Mouse (Mus musculus) intestine, postnatal 0 days (tissue): ENCODE measurements at regions not wholly inside any gene's neighbourhood (a gene's known extent, or its start where the extent isn't known, plus 50 kb on each side); places are given as distances from the start of the nearest gene placed in this dataset.

Experiments used
- ATAC-seq: fragments of 200-750 bp; cut with Nextera tagmentation; 2 replicates; pipeline ENCODE4 v1.8.0; 2017; ENCODE audit warnings: mild to moderate bottlenecking, moderate TSS enrichment, moderate library complexity
- H3K27ac ChIP-seq: fragments of 300-500 bp; sonication (generic); 2 replicates; pipeline ENCODE4 v1.5.1; 2014; ENCODE audit warnings: mild to moderate bottlenecking, low read depth, low read length, moderate library complexity
- H3K27me3 ChIP-seq: fragments of 300-500 bp; sonication (generic); replicated peaks from 2 replicates; pipeline ENCODE4 v1.6.1; 2014; ENCODE audit warnings: low read length, mixed read lengths; ENCODE audit not compliant: control insufficient read depth, insufficient read depth
- H3K36me3 ChIP-seq: fragments of 300-500 bp; sonication (generic); 2 replicates; pipeline ENCODE4 v1.6.1; 2014; ENCODE audit warnings: mild to moderate bottlenecking, moderate library complexity; ENCODE audit not compliant: control insufficient read depth, insufficient read depth
- H3K4me1 ChIP-seq: fragments of 300-500 bp; sonication (generic); replicated peaks from 2 replicates; pipeline ENCODE4 v1.6.1; 2014; ENCODE audit warnings: antibody characterized with exemption, low read length, mixed read lengths; ENCODE audit not compliant: control insufficient read depth, insufficient read depth
- H3K4me2 ChIP-seq: fragments of 300-500 bp; sonication (generic); replicated peaks from 2 replicates; pipeline ENCODE4 v1.6.1; 2014; ENCODE audit warnings: low read depth, mild to moderate bottlenecking, moderate library complexity
- H3K4me3 ChIP-seq: fragments of 300-500 bp; sonication (generic); 2 replicates; pipeline ENCODE4 v1.5.1; 2014; ENCODE audit warnings: low read depth, low read length
- H3K9ac ChIP-seq: fragments of 300-500 bp; sonication (generic); 2 replicates; pipeline ENCODE4 v1.6.1; 2014; ENCODE audit warnings: mild to moderate bottlenecking, low read depth, low read length
- H3K9me3 ChIP-seq: fragments of 300-500 bp; sonication (generic); 2 replicates; pipeline ENCODE4 v1.6.1; 2016; ENCODE audit warnings: mixed run types; ENCODE audit not compliant: control insufficient read depth
- CTCF ChIP-seq: sonication (generic); IDR thresholded peaks from 2 replicates; pipeline ENCODE4 v1.5.1; 2016; ENCODE audit warnings: low read depth, mild to moderate bottlenecking, control low read depth, antibody characterized with exemption, moderate library complexity
- WGBS: fragments of 180-500 bp; shearing (Covaris S2); extraction: QIAGEN DNeasy Blood & Tissue Kit; methylation state at CpG from one replicate; pipeline ENCODE4 v1.1.7; 2014; 5-methylcytosine and 5-hydroxymethylcytosine counted together

DNA sequence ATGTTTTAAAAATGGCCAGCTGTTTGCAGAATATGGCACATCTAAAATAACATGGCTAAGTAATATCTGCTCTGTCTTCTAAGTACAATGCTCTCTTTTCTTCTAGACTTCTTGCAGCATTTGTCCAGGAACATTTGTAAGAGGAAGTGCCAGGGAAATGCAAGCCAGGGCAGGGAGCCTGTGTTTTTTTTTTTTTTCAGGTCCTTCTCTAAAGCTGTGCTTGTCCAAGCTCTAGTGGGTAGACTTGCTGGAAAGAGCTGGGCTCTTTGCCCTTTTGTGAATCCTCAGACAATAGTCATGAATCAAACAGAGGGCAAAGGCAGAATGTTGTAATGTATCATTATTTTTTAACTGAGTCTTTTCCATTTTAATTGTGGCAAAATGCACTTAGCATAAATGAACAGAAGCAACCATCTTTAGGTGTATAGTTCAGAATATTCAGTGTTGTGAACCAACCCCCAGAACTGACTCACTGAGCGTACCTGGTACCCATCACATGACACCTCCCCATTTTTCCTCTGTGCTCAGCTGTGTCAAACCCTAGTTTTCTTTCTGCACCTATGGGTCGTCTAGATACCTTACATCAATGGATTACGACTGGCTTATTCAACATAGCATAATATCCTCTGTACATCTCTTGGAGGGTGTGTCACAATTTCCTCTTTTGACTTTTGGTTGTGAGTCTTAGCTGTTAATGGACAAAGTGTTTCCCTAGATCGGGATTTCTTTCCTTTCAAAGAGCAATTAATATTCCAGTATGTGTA, 160.5 kb upstream of the 4933402D24Rik start:
- Histone ChIP-seq H3K27me3 (no peaks in the 10 kb centered on the region), H3K27ac (no peak overlapping the region), H3K36me3 (no peaks in the 10 kb centered on the region), H3K4me2 (no peak overlapping the region), H3K4me1 (no peaks in the 10 kb centered on the region), H3K9ac (no peak overlapping the region), H3K4me3 (no peak overlapping the region), H3K9me3 (no peaks in the 10 kb centered on the region)
- no peak for ATAC-seq
- 84% methylated on average over 4 of the region's 4 CpGs for WGBS
- TF ChIP-seq CTCF: no peak

DNA sequence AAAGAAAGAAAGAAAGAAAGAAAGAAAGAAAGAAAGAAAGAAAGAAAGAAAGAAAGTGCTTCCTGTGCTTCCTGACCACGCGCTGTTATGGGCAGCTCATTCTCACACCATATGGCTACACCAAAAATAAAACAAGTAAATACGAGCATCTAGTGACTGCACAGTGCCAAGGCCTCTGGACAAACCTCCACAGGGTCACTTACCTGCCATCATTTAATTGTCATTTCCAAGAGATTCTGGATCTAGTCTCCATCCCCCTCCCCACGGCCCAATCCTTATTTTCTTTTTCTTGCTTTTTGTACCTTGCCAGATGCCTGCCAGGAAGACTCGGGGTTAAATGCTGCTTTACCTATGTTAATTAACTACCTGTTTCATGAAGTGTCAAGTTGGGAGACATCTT, 159.8 kb upstream of the 4933402D24Rik start:
- Histone ChIP-seq H3K36me3 (no peaks in the 10 kb centered on the region), H3K9ac (no peak overlapping the region), H3K4me1 (no peaks in the 10 kb centered on the region), H3K27me3 (no peaks in the 10 kb centered on the region), H3K9me3 (no peaks in the 10 kb centered on the region), H3K27ac (no peak overlapping the region), H3K4me3 (no peak overlapping the region), H3K4me2 (no peak overlapping the region)
- no peak for ATAC-seq
- WGBS: 79% methylated on average over 5 of the region's 5 CpGs
- no peak for TF ChIP-seq CTCF

DNA sequence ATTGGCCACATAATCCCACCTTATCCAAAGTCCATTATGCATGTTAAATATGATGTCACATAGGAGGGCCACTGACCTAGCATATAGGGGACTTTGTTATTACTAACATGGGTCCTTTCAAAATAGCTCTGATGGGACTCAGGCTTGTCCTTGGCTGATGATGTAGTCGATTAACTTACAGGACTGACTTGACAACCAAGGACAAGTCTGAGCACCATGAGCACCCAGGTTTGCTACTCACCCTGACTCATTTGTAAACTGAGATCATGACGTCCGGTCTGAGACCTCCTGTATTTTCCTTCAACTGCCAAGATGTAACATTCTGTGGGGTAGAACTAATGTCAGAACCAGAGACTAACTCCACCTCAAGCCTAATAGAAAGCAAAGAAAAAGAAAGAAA, 159.3 kb upstream of the 4933402D24Rik start:
- Histone ChIP-seq H3K9me3 (no peaks in the 10 kb centered on the region), H3K4me1 (no peaks in the 10 kb centered on the region), H3K27ac (no peak overlapping the region), H3K4me2 (no peak overlapping the region), H3K4me3 (no peak overlapping the region), H3K36me3 (no peaks in the 10 kb centered on the region), H3K27me3 (no peaks in the 10 kb centered on the region), H3K9ac (no peak overlapping the region)
- WGBS: 90% methylated on average over 3 of the region's 3 CpGs
- no peak for ATAC-seq
- no peak for TF ChIP-seq CTCF

DNA sequence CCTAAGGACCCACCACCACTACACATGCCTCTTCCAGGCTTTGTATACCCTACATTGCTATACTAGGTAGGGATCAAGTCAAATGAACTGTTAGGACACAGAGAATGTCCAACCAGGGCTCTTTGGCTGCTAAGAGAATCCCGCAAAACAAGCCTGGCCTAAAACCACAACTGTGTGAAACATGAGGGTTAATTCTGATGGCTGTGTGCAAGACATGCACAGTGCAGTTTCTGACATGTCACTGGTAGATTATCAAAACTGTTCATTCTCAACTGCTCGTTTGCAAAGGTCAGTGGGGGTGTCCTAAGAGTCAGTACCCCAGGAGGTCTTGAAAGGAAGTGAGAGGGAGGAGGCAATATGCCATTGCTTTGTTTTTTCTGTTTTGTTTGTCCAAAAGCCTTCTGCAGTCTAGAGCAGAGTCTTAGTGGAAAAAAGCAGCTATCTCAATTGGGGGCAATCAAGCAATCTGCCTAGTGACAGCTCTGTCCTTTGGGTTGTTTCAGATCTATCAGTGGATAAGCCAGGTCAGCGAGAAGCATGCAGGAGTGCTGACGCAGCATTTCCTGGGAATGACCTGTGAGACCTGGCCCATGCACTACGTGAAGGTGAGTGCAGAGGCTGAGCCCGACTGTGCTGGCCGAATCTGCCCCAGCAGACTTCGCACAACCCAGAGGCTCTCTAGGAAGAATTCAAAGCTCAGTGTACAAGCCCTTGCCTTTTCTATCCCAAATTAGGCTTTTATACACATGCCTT, 151.3 kb upstream of the 4933402D24Rik start:
- no peak overlapping the region for H3K4me3 ChIP-seq
- no peaks in the 10 kb centered on the region for H3K36me3 ChIP-seq
- ATAC-seq: no peak
- no peaks in the 10 kb centered on the region for H3K27me3 ChIP-seq
- no peak for TF ChIP-seq CTCF
- no peak overlapping the region for H3K27ac ChIP-seq
- H3K9me3 ChIP-seq: no peaks in the 10 kb centered on the region
- no peaks in the 10 kb centered on the region for H3K4me1 ChIP-seq
- H3K4me2 ChIP-seq: no peak overlapping the region
- H3K9ac ChIP-seq: no peak overlapping the region
- 38% methylated on average over 8 of the region's 8 CpGs for WGBS

DNA sequence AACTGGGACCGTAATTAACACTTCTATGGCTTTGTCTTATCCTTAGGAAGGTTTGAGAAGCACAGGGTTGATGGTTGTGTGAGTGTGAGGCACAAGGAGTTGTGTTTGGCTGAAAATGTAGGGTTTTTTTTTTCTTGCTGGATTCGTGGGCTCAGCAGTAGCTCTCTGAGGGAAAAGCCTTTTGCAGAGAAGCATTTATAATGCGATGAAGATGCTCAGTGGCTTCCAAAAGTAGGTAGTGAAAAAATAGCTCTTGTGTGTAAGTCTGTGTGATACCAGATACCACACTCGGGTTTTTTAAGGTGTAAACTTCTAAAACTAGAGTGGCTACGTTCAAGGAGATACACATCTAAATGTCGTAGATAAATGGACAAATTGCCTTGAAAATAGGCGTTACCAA, 149.1 kb upstream of the 4933402D24Rik start:
- Histone ChIP-seq H3K4me1 (no peaks in the 10 kb centered on the region), H3K36me3 (no peaks in the 10 kb centered on the region), H3K27me3 (no peaks in the 10 kb centered on the region), H3K4me2 (no peak overlapping the region), H3K4me3 (no peak overlapping the region), H3K9me3 (no peaks in the 10 kb centered on the region), H3K9ac (no peak overlapping the region), H3K27ac (no peak overlapping the region)
- no peak for ATAC-seq
- 74% methylated on average over 7 of the region's 7 CpGs for WGBS
- no peak for TF ChIP-seq CTCF

DNA sequence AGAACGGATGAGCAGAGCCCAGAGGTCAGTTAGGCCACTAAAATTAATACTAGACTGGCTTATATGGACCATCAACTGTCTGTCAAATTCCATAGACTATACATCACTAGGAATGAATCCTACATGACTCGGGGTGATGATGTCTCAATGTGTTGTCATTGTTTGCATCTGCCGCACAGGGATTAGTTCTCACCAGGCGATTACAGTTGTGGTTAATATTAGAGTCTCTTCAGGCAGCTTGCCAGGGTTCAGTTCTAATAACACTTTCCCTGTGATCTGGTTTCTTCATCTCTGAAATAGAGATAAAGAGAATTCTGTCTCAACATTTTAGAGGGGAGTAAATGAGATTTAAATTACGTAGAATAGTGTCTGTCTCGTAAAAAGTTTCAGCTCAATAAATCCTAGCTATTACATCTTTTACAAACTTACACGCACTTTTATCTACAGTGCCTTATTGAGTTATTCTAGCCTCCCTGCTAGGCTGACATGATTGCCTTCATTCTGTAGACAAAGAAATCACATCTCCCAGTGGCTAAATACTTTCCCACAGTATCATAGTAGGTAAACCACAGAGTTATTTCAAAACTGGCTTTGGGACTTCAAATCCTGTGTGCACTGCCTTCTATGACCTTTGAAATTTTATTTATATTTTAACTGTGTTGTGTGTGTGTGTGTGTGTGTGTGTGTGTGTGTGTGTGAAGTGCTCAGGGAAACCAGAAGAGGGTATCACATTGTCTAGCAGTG, 148.0 kb upstream of the 4933402D24Rik start:
- Histone ChIP-seq H3K9ac (no peak overlapping the region), H3K27ac (no peak overlapping the region), H3K9me3 (no peaks in the 10 kb centered on the region), H3K27me3 (no peaks in the 10 kb centered on the region), H3K4me1 (no peaks in the 10 kb centered on the region), H3K4me3 (no peak overlapping the region), H3K36me3 (no peaks in the 10 kb centered on the region), H3K4me2 (no peak overlapping the region)
- TF ChIP-seq CTCF: no peak
- no peak for ATAC-seq
- 63% methylated on average over 7 of the region's 7 CpGs for WGBS
